Mouse (Mus musculus) hindbrain, embryonic 10.5 days (tissue): ENCODE measurements at regions not wholly inside any gene's neighbourhood (a gene's known extent, or its start where the extent isn't known, plus 50 kb on each side); places are given as distances from the start of the nearest gene placed in this dataset.

Source experiments
- DNase-seq: peaks from one replicate; pipeline ENCODE4 v3.0.0-alpha.2; 2017; ENCODE audit warnings: low spot score
- H3K27ac ChIP-seq: fragments of 300-500 bp; sonication (generic); 2 replicates; pipeline ENCODE4 v1.5.1; 2016; ENCODE audit warnings: mild to moderate bottlenecking, moderate library complexity
- H3K27me3 ChIP-seq: fragments of 300-500 bp; sonication (generic); 2 replicates; pipeline ENCODE4 v1.6.1; 2016; ENCODE audit warnings: mild to moderate bottlenecking; ENCODE audit not compliant: poor library complexity, insufficient read depth, severe bottlenecking
- H3K36me3 ChIP-seq: fragments of 300-500 bp; sonication (generic); 2 replicates; pipeline ENCODE4 v1.6.1; 2016; ENCODE audit warnings: mild to moderate bottlenecking, moderate library complexity
- H3K4me1 ChIP-seq: fragments of 300-500 bp; sonication (generic); replicated peaks from 2 replicates; pipeline ENCODE4 v1.6.1; 2016; ENCODE audit warnings: mild to moderate bottlenecking
- H3K4me3 ChIP-seq: fragments of 300-500 bp; sonication (generic); 2 replicates; pipeline ENCODE4 v1.5.1; 2016; ENCODE audit warnings: mild to moderate bottlenecking, moderate library complexity
- H3K9me3 ChIP-seq: fragments of 300-500 bp; sonication (generic); 2 replicates; pipeline ENCODE4 v1.6.1; 2016; ENCODE audit warnings: mild to moderate bottlenecking, moderate library complexity
- WGBS: fragments of 180-500 bp; shearing (Covaris S2); methylation state at CpG from one replicate; pipeline ENCODE4 v1.1.7; 2016; 5-methylcytosine and 5-hydroxymethylcytosine counted together

- no peaks in the 10 kb centered on the region for H3K4me1 ChIP-seq
- H3K27ac ChIP-seq = no peak overlapping the region
- no peak for DNase-seq
- no peaks in the 10 kb centered on the region for H3K36me3 ChIP-seq
- H3K4me3 ChIP-seq = no peak overlapping the region
- H3K9me3 ChIP-seq = no peaks in the 10 kb centered on the region
- 74% methylated on average over 9 of the region's 9 CpGs for WGBS
- H3K27me3 ChIP-seq = no peaks in the 10 kb centered on the region
Observed at GRCm38 (mm10) chr5:77570364-77570763, 162.5 kb upstream of the Igfbp7 start.

- Histone ChIP-seq H3K9me3 (no peaks in the 10 kb centered on the region), H3K36me3 (no peaks in the 10 kb centered on the region), H3K4me1 (no peaks in the 10 kb centered on the region), H3K27ac (no peak overlapping the region), H3K4me3 (no peak overlapping the region), H3K27me3 (no peaks in the 10 kb centered on the region)
- no peak for DNase-seq
- 81% methylated on average over 5 of the region's 5 CpGs for WGBS
Observed at GRCm38 (mm10) chr5:77568121-77568520, 160.3 kb upstream of the Igfbp7 start.

- Histone ChIP-seq H3K4me3 (no peak overlapping the region), H3K9me3 (no peaks in the 10 kb centered on the region), H3K4me1 (no peaks in the 10 kb centered on the region), H3K36me3 (no peaks in the 10 kb centered on the region), H3K27ac (no peak overlapping the region), H3K27me3 (no peaks in the 10 kb centered on the region; the same call in 1 of the 2 replicates)
- 77% methylated on average over 5 of the region's 5 CpGs for WGBS
- DNase-seq = no peak
Observed at GRCm38 (mm10) chr5:77552580-77552979, 144.7 kb upstream of the Igfbp7 start.

- Histone ChIP-seq H3K27me3 (no peaks in the 10 kb centered on the region; the same call in 1 of the 2 replicates), H3K4me1 (no peaks in the 10 kb centered on the region), H3K36me3 (no peaks in the 10 kb centered on the region), H3K4me3 (no peak overlapping the region), H3K27ac (no peak overlapping the region), H3K9me3 (no peaks in the 10 kb centered on the region)
- WGBS = 89% methylated on average over 7 of the region's 7 CpGs
- no peak for DNase-seq
Observed at GRCm38 (mm10) chr5:77552081-77552480, 144.2 kb upstream of the Igfbp7 start.

- no peaks in the 10 kb centered on the region; the same call in 1 of the 2 replicates for H3K27me3 ChIP-seq
- no peaks in the 10 kb centered on the region for H3K9me3 ChIP-seq
- no peak overlapping the region for H3K4me3 ChIP-seq
- 36% methylated on average over 13 of the region's 13 CpGs for WGBS
- H3K36me3 ChIP-seq = no peaks in the 10 kb centered on the region
- peak; percentile 7 for DNase-seq
- no peak overlapping the region for H3K27ac ChIP-seq
- peaks cover 10% of the 10 kb centered on the region; the same call in 1 of the 2 replicates for H3K4me1 ChIP-seq
Observed at GRCm38 (mm10) chr5:77546001-77546620, 138.3 kb upstream of the Igfbp7 start.

- H3K4me1 ChIP-seq = no peaks in the 10 kb centered on the region
- H3K27ac ChIP-seq = no peak overlapping the region
- H3K27me3 ChIP-seq = no peaks in the 10 kb centered on the region; the same call in 1 of the 2 replicates
- H3K4me3 ChIP-seq = no peak overlapping the region
- 75% methylated on average over 19 of the region's 19 CpGs for WGBS
- no peaks in the 10 kb centered on the region for H3K36me3 ChIP-seq
- no peak for DNase-seq
- H3K9me3 ChIP-seq = no peaks in the 10 kb centered on the region
Observed at GRCm38 (mm10) chr5:77532261-77533015, 124.6 kb upstream of the Igfbp7 start.

GRCm38 (mm10) chr5:77530376-77530775 lies 122.5 kb upstream of the Igfbp7 start:
- H3K36me3 ChIP-seq = no peaks in the 10 kb centered on the region
- no peak for DNase-seq
- H3K4me3 ChIP-seq = no peak overlapping the region
- no peaks in the 10 kb centered on the region; the same call in 1 of the 2 replicates for H3K27me3 ChIP-seq
- no peaks in the 10 kb centered on the region for H3K9me3 ChIP-seq
- no peaks in the 10 kb centered on the region for H3K4me1 ChIP-seq
- no peak overlapping the region for H3K27ac ChIP-seq
- WGBS = 88% methylated on average over 7 of the region's 7 CpGs

GRCm38 (mm10) chr5:77517252-77517651 lies 109.4 kb upstream of the Igfbp7 start:
- Histone ChIP-seq H3K4me3 (no peak overlapping the region), H3K36me3 (no peaks in the 10 kb centered on the region), H3K9me3 (no peaks in the 10 kb centered on the region), H3K27ac (no peak overlapping the region), H3K4me1 (peaks cover 12% of the 10 kb centered on the region), H3K27me3 (no peaks in the 10 kb centered on the region)
- WGBS = 85% methylated on average over 4 of the region's 4 CpGs
- no peak for DNase-seq

GRCm38 (mm10) chr5:77515448-77515847 lies 107.6 kb upstream of the Igfbp7 start:
- peaks cover 12% of the 10 kb centered on the region for H3K4me1 ChIP-seq
- 90% methylated on average over 7 of the region's 7 CpGs for WGBS

GRCm38 (mm10) chr5:77502684-77503083 lies 94.8 kb upstream of the Igfbp7 start:
- H3K27ac ChIP-seq = 0 out of 2 replicates have a peak overlapping the region, but pooled peaks have one; percentile 56
- H3K9me3 ChIP-seq = no peaks in the 10 kb centered on the region
- H3K4me1 ChIP-seq = peaks cover 14% of the 10 kb centered on the region
- WGBS = 46% methylated on average over 5 of the region's 5 CpGs
- DNase-seq = no peak
- H3K27me3 ChIP-seq = no peaks in the 10 kb centered on the region
- no peak overlapping the region for H3K4me3 ChIP-seq
- H3K36me3 ChIP-seq = no peaks in the 10 kb centered on the region

More at GRCm38 (mm10) chr5:77515448-77515847, 107.6 kb upstream of the Igfbp7 start:
- DNase-seq = no peak
- H3K27me3 ChIP-seq = no peaks in the 10 kb centered on the region
- no peak overlapping the region for H3K4me3 ChIP-seq
- H3K9me3 ChIP-seq = no peaks in the 10 kb centered on the region
- H3K27ac ChIP-seq = no peak overlapping the region
- H3K36me3 ChIP-seq = no peaks in the 10 kb centered on the region

- Histone ChIP-seq H3K9me3 (no peaks in the 10 kb centered on the region), H3K27me3 (no peaks in the 10 kb centered on the region), H3K27ac (no peak overlapping the region), H3K4me3 (no peak overlapping the region), H3K36me3 (no peaks in the 10 kb centered on the region), H3K4me1 (peaks cover 14% of the 10 kb centered on the region)
- DNase-seq = no peak
- WGBS = 76% methylated on average over 5 of the region's 5 CpGs
Observed at GRCm38 (mm10) chr5:77499949-77500460, 92.2 kb upstream of the Igfbp7 start.

GRCm38 (mm10) chr5:77494601-77495000 lies 86.8 kb upstream of the Igfbp7 start:
- WGBS = 85% methylated on average over 1 of the region's 1 CpGs
- Histone ChIP-seq H3K9me3 (no peaks in the 10 kb centered on the region), H3K4me3 (no peak overlapping the region), H3K4me1 (no peaks in the 10 kb centered on the region), H3K36me3 (no peaks in the 10 kb centered on the region), H3K27me3 (no peaks in the 10 kb centered on the region), H3K27ac (no peak overlapping the region)
- DNase-seq = no peak

GRCm38 (mm10) chr5:77488969-77489368 lies 81.1 kb upstream of the Igfbp7 start:
- no peaks in the 10 kb centered on the region for H3K36me3 ChIP-seq
- DNase-seq = no peak
- H3K4me1 ChIP-seq = peaks cover 15% of the 10 kb centered on the region
- no peak overlapping the region for H3K4me3 ChIP-seq
- WGBS = 70% methylated on average over 5 of the region's 5 CpGs
- no peak overlapping the region for H3K27ac ChIP-seq
- no peaks in the 10 kb centered on the region for H3K27me3 ChIP-seq
- H3K9me3 ChIP-seq = no peaks in the 10 kb centered on the region
